Mouse (Mus musculus) hindbrain, embryonic 13.5 days (tissue): ENCODE measurements around the gene Capn12. TPM values are rescaled to one million over a fixed set of nuclear protein-coding genes. Genes with fewer than 3 reads are reported as not detected.
A peak's percentile ranks its signal among the peaks of the same experiment; 100 is the strongest.
"Not testable (repeated sequence)": the region's sequence is repeated elsewhere in the genome, so short reads cannot be mapped to it uniquely, and the experiment has no call there.

Source experiments
- ATAC-seq: fragments of 200-750 bp; cut with Nextera tagmentation; 2 replicates; pipeline ENCODE4 v1.8.0; 2017; ENCODE audit warnings: moderate TSS enrichment; ENCODE audit not compliant: low FRiP score
- H3K27ac ChIP-seq: fragments of 300-500 bp; sonication (generic); 2 replicates; pipeline ENCODE4 v1.5.1; 2015; ENCODE audit warnings: inconsistent platforms, mild to moderate bottlenecking, moderate library complexity
- H3K27me3 ChIP-seq: fragments of 300-500 bp; sonication (generic); 2 replicates; pipeline ENCODE4 v1.6.1; 2015; ENCODE audit warnings: mild to moderate bottlenecking, inconsistent platforms
- H3K36me3 ChIP-seq: fragments of 300-500 bp; sonication (generic); 2 replicates; pipeline ENCODE4 v1.6.1; 2015; ENCODE audit warnings: mild to moderate bottlenecking, inconsistent platforms
- H3K4me1 ChIP-seq: fragments of 300-500 bp; sonication (generic); replicated peaks from 2 replicates; pipeline ENCODE4 v1.6.1; 2015; ENCODE audit warnings: inconsistent platforms
- H3K4me2 ChIP-seq: fragments of 300-500 bp; sonication (generic); 2 replicates; pipeline ENCODE4 v1.6.1; 2015; ENCODE audit warnings: inconsistent platforms, mild to moderate bottlenecking, moderate library complexity
- H3K4me3 ChIP-seq: fragments of 300-500 bp; sonication (generic); 2 replicates; pipeline ENCODE4 v1.5.1; 2015; ENCODE audit warnings: mild to moderate bottlenecking, inconsistent platforms
- H3K9ac ChIP-seq: fragments of 300-500 bp; sonication (generic); 2 replicates; pipeline ENCODE4 v1.6.1; 2015; ENCODE audit warnings: mild to moderate bottlenecking, inconsistent platforms
- H3K9me3 ChIP-seq: fragments of 300-500 bp; sonication (generic); 2 replicates; pipeline ENCODE4 v1.6.1; 2016; ENCODE audit warnings: inconsistent platforms
- WGBS: fragments of 180-500 bp; shearing (Covaris S2); methylation state at CpG from one replicate; pipeline ENCODE4 v1.1.7; 2015; 5-methylcytosine and 5-hydroxymethylcytosine counted together
- polyA plus RNA-seq: library from polyadenylated mRNA; unstranded; fragments of >200 nt; fragmentation: Nextera tagmentation; extraction: Ambion mirVana; gene quantifications from 2 replicates; pipeline ENCODE4 v1.2.1, GENCODE M21; 2015

Gene Capn12
- polyA plus RNA-seq, 1 experiment from 2014 or later, result 0.43 TPM

- Histone ChIP-seq H3K36me3 (no peaks in the 10 kb centered on the region), H3K27ac (no peak overlapping the region), H3K9me3 (no peaks in the 10 kb centered on the region), H3K4me3 (no peak overlapping the region), H3K27me3 (no peaks in the 10 kb centered on the region), H3K9ac (peak overlapping the region; percentile 39), H3K4me2 (0 out of 2 replicates have a peak overlapping the region, but pooled peaks have one; percentile 4), H3K4me1 (peaks cover 20% of the 10 kb centered on the region)
- WGBS, result 43% methylated on average over 9 of the region's 9 CpGs
- no peak for ATAC-seq
Observed at GRCm38 (mm10) chr7:28864288-28864750, 16.9 kb upstream of the Capn12 start.

- peak; percentile 57 for ATAC-seq
- 45% methylated on average over 33 of the region's 33 CpGs for WGBS
- Histone ChIP-seq H3K27me3 (no peaks in the 10 kb centered on the region), H3K9me3 (no peaks in the 10 kb centered on the region), H3K36me3 (no peaks in the 10 kb centered on the region), H3K9ac (peak overlapping the region; percentile 55), H3K4me2 (peak overlapping the region; percentile 54), H3K4me3 (peak overlapping the region; percentile 29), H3K4me1 (peaks cover 20% of the 10 kb centered on the region), H3K27ac (no peak overlapping the region)
Observed at GRCm38 (mm10) chr7:28865481-28866300, 15.5 kb upstream of the Capn12 start.

- H3K4me1 ChIP-seq, result peaks cover 20% of the 10 kb centered on the region
- ATAC-seq, result no peak
- no peaks in the 10 kb centered on the region for H3K27me3 ChIP-seq
- WGBS, result 93% methylated on average over 28 of the region's 28 CpGs
- no peak overlapping the region for H3K4me2 ChIP-seq
- H3K9ac ChIP-seq, result no peak overlapping the region
- no peak overlapping the region for H3K27ac ChIP-seq
- no peaks in the 10 kb centered on the region for H3K36me3 ChIP-seq
- H3K4me3 ChIP-seq, result no peak overlapping the region
- H3K9me3 ChIP-seq, result no peaks in the 10 kb centered on the region
Observed at GRCm38 (mm10) chr7:28866769-28867507, 14.3 kb upstream of the Capn12 start.

- not testable (repeated sequence) for H3K27ac ChIP-seq, H3K36me3 ChIP-seq, H3K9ac ChIP-seq, H3K9me3 ChIP-seq, H3K27me3 ChIP-seq, ATAC-seq, H3K4me3 ChIP-seq
- H3K4me1 ChIP-seq, result peaks cover 20% of the 10 kb centered on the region
- H3K4me2 ChIP-seq, result 0 out of 2 replicates have a peak overlapping the region, but pooled peaks have one; percentile 17
- 28% methylated on average over 23 of the region's 23 CpGs for WGBS
Observed at GRCm38 (mm10) chr7:28867508-28868340, 13.5 kb upstream of the Capn12 start.

- Histone ChIP-seq H3K27ac (no peak overlapping the region), H3K4me3 (no peak overlapping the region), H3K4me1 (peaks cover 2% of the 10 kb centered on the region), H3K9ac (no peak overlapping the region), H3K27me3 (no peaks in the 10 kb centered on the region), H3K9me3 (no peaks in the 10 kb centered on the region), H3K4me2 (no peak overlapping the region), H3K36me3 (no peaks in the 10 kb centered on the region)
- ATAC-seq, result no peak
- 93% methylated on average over 24 of the region's 24 CpGs for WGBS
Observed at GRCm38 (mm10) chr7:28870901-28871664, 10.1 kb upstream of the Capn12 start.

- Histone ChIP-seq H3K27me3 (no peaks in the 10 kb centered on the region), H3K4me2 (no peak overlapping the region), H3K9me3 (no peaks in the 10 kb centered on the region), H3K36me3 (no peaks in the 10 kb centered on the region), H3K27ac (no peak overlapping the region), H3K4me3 (no peak overlapping the region), H3K9ac (no peak overlapping the region), H3K4me1 (no peaks in the 10 kb centered on the region)
- 88% methylated on average over 2 of the region's 2 CpGs for WGBS
- ATAC-seq, result no peak
Observed at GRCm38 (mm10) chr7:28874565-28874964, 6.7 kb upstream of the Capn12 start.

DNA sequence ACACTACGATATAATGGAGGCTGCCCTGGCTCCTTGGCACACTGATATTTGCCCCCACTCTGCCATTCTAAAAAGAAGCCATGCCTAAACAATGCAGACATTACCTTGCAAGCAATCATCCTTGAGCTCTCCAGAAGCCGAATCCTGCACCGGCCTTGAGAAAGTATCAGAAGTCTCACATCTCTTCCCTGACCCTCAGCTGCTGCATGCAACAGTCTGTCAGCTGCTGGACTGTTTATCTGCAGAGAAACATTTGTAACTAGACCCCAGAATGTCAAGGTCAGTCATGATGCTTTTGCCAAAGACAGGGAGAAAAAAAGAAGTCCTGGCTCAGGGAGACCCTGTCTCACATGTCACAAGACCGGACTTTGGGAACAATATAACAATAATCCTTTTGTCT is 5.1 kb upstream of the Capn12 start:
- WGBS, result 79% methylated on average over 4 of the region's 4 CpGs
- ATAC-seq, result no peak
- Histone ChIP-seq H3K27ac (no peak overlapping the region), H3K9me3 (no peaks in the 10 kb centered on the region), H3K4me1 (no peaks in the 10 kb centered on the region), H3K4me3 (no peak overlapping the region), H3K4me2 (no peak overlapping the region), H3K9ac (no peak overlapping the region), H3K36me3 (no peaks in the 10 kb centered on the region), H3K27me3 (no peaks in the 10 kb centered on the region)

GRCm38 (mm10) chr7:28877155-28877554 is 4.1 kb upstream of the Capn12 start:
- 90% methylated on average over 7 of the region's 7 CpGs for WGBS
- no peaks in the 10 kb centered on the region for H3K27me3 ChIP-seq
- no peaks in the 10 kb centered on the region for H3K9me3 ChIP-seq
- ATAC-seq, result no peak
- H3K36me3 ChIP-seq, result no peaks in the 10 kb centered on the region
- no peaks in the 10 kb centered on the region for H3K4me1 ChIP-seq
- no peak overlapping the region for H3K9ac ChIP-seq
- H3K27ac ChIP-seq, result no peak overlapping the region
- H3K4me2 ChIP-seq, result no peak overlapping the region
- H3K4me3 ChIP-seq, result no peak overlapping the region

- Histone ChIP-seq H3K36me3 (no peaks in the 10 kb centered on the region), H3K4me3 (no peak overlapping the region), H3K9ac (no peak overlapping the region), H3K9me3 (no peaks in the 10 kb centered on the region), H3K27me3 (no peaks in the 10 kb centered on the region), H3K4me2 (no peak overlapping the region), H3K4me1 (no peaks in the 10 kb centered on the region), H3K27ac (no peak overlapping the region)
- 80% methylated on average over 4 of the region's 4 CpGs for WGBS
- ATAC-seq, result no peak
Observed at GRCm38 (mm10) chr7:28877856-28878255, 3.4 kb upstream of the Capn12 start.

DNA sequence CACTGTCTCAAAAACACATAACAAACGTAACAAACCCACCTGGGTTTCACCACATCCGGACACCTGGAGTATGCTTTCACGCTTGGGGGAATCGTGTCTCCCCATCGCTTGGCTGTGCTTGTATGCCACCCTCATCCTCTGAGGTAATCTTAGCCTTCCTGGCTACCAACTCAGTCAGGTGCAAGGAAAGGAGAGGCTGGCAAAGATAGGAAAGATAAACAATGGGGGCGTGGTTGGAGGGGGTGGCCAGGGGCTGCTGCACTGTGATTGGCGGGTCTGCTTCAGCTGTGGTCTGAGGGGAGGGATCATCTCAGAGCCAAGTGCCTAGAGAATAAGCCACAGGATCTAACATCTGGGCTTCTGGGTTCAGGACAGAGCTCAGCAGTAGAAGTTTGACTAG is 1.6 kb upstream of the Capn12 start:
- no peaks in the 10 kb centered on the region for H3K36me3 ChIP-seq
- no peaks in the 10 kb centered on the region for H3K9me3 ChIP-seq
- H3K4me1 ChIP-seq, result no peaks in the 10 kb centered on the region
- no peaks in the 10 kb centered on the region for H3K27me3 ChIP-seq
- WGBS, result 78% methylated on average over 7 of the region's 7 CpGs
- H3K9ac ChIP-seq, result no peak overlapping the region
- no peak overlapping the region for H3K4me3 ChIP-seq
- no peak for ATAC-seq
- H3K4me2 ChIP-seq, result no peak overlapping the region
- H3K27ac ChIP-seq, result no peak overlapping the region

- 60% methylated on average over 10 of the region's 10 CpGs for WGBS
- Histone ChIP-seq H3K9ac (no peak overlapping the region), H3K4me1 (no peaks in the 10 kb centered on the region), H3K36me3 (no peaks in the 10 kb centered on the region), H3K27me3 (peaks cover 4% of the 10 kb centered on the region; the same call in 1 of the 2 replicates), H3K4me3 (no peak overlapping the region), H3K9me3 (no peaks in the 10 kb centered on the region), H3K27ac (no peak overlapping the region), H3K4me2 (no peak overlapping the region)
- no peak for ATAC-seq
Observed at GRCm38 (mm10) chr7:28880554-28880953, 668 bp upstream of the Capn12 start.
